Mouse (Mus musculus): ENCODE data around the gene Pde4d. TPM values are rescaled to one million over a fixed set of nuclear protein-coding genes. Genes with fewer than 3 reads are reported as not detected.

The Pde4d gene
- polyA plus RNA-seq, 1 experiment = 34.7 TPM

GRCm38 (mm10) chr13:109374465-109374864 is 924.7 kb downstream of the Pde4d start:
- H3K4me1 ChIP-seq (ENCODE audit: control insufficient read depth, insufficient read depth, low read length) = no peaks in the 10 kb centered on the region
- H3K4me3 ChIP-seq (ENCODE audit: insufficient read depth, low read length) = no peak overlapping the region
- no peak for TF ChIP-seq POLR2A (IDR thresholded peaks at IDR 0.05; ENCODE audit: extremely low read depth, insufficient read depth, low read length)
- TF ChIP-seq CTCF (IDR thresholded peaks at IDR 0.05; ENCODE audit: extremely low read depth, insufficient read depth, low read length) = no peak
- H3K27ac ChIP-seq (ENCODE audit: insufficient read depth, low read length) = no peak overlapping the region

- TF ChIP-seq POLR2A (IDR thresholded peaks at IDR 0.05; ENCODE audit: extremely low read depth, insufficient read depth, low read length) (no peak), CTCF (IDR thresholded peaks at IDR 0.05; ENCODE audit: extremely low read depth, insufficient read depth, low read length) (no peak)
- Histone ChIP-seq H3K4me3 (ENCODE audit: insufficient read depth, low read length) (no peak overlapping the region), H3K27ac (ENCODE audit: insufficient read depth, low read length) (no peak overlapping the region), H3K4me1 (ENCODE audit: control insufficient read depth, insufficient read depth, low read length) (no peaks in the 10 kb centered on the region)
Measured at GRCm38 (mm10) chr13:109376681-109377080, 926.9 kb downstream of the Pde4d start.

GRCm38 (mm10) chr13:109380149-109380548 is 930.4 kb downstream of the Pde4d start:
- Histone ChIP-seq H3K4me3 (ENCODE audit: insufficient read depth, low read length) (no peak overlapping the region), H3K4me1 (ENCODE audit: control insufficient read depth, insufficient read depth, low read length) (no peaks in the 10 kb centered on the region), H3K27ac (ENCODE audit: insufficient read depth, low read length) (no peak overlapping the region)
- TF ChIP-seq POLR2A (IDR thresholded peaks at IDR 0.05; ENCODE audit: extremely low read depth, insufficient read depth, low read length) = no peak
- no peak for TF ChIP-seq CTCF (IDR thresholded peaks at IDR 0.05; ENCODE audit: extremely low read depth, insufficient read depth, low read length)

- H3K27ac ChIP-seq (ENCODE audit: insufficient read depth, low read length) = no peak overlapping the region
- peaks cover 3% of the 10 kb centered on the region for H3K4me1 ChIP-seq (ENCODE audit: control insufficient read depth, insufficient read depth, low read length)
- TF ChIP-seq POLR2A (IDR thresholded peaks at IDR 0.05; ENCODE audit: extremely low read depth, insufficient read depth, low read length) = no peak
- no peak overlapping the region for H3K4me3 ChIP-seq (ENCODE audit: insufficient read depth, low read length)
Measured at GRCm38 (mm10) chr13:109388626-109389220, 939.0 kb downstream of the Pde4d start.

- Histone ChIP-seq H3K4me1 (ENCODE audit: control insufficient read depth, insufficient read depth, low read length) (no peaks in the 10 kb centered on the region), H3K27ac (ENCODE audit: insufficient read depth, low read length) (no peak overlapping the region), H3K4me3 (ENCODE audit: insufficient read depth, low read length) (no peak overlapping the region)
- no peak for TF ChIP-seq CTCF (IDR thresholded peaks at IDR 0.05; ENCODE audit: extremely low read depth, insufficient read depth, low read length)
- no peak for TF ChIP-seq POLR2A (IDR thresholded peaks at IDR 0.05; ENCODE audit: extremely low read depth, insufficient read depth, low read length)
Measured at GRCm38 (mm10) chr13:109402396-109402795, 952.6 kb downstream of the Pde4d start.

GRCm38 (mm10) chr13:109402936-109403335 is 953.2 kb downstream of the Pde4d start:
- H3K4me3 ChIP-seq (ENCODE audit: insufficient read depth, low read length) = no peak overlapping the region
- no peak for TF ChIP-seq POLR2A (IDR thresholded peaks at IDR 0.05; ENCODE audit: extremely low read depth, insufficient read depth, low read length)
- TF ChIP-seq CTCF (IDR thresholded peaks at IDR 0.05; ENCODE audit: extremely low read depth, insufficient read depth, low read length) = no peak
- H3K4me1 ChIP-seq (ENCODE audit: control insufficient read depth, insufficient read depth, low read length) = no peaks in the 10 kb centered on the region
- H3K27ac ChIP-seq (ENCODE audit: insufficient read depth, low read length) = no peak overlapping the region

GRCm38 (mm10) chr13:109406341-109406740 is 956.6 kb downstream of the Pde4d start:
- H3K27ac ChIP-seq (ENCODE audit: insufficient read depth, low read length) = no peak overlapping the region
- H3K4me3 ChIP-seq (ENCODE audit: insufficient read depth, low read length) = no peak overlapping the region
- TF ChIP-seq POLR2A (IDR thresholded peaks at IDR 0.05; ENCODE audit: extremely low read depth, insufficient read depth, low read length) = no peak
- no peak for TF ChIP-seq CTCF (IDR thresholded peaks at IDR 0.05; ENCODE audit: extremely low read depth, insufficient read depth, low read length)
- H3K4me1 ChIP-seq (ENCODE audit: control insufficient read depth, insufficient read depth, low read length) = no peaks in the 10 kb centered on the region

- no peaks in the 10 kb centered on the region for H3K4me1 ChIP-seq (ENCODE audit: control insufficient read depth, insufficient read depth, low read length)
- no peak overlapping the region for H3K27ac ChIP-seq (ENCODE audit: insufficient read depth, low read length)
- TF ChIP-seq CTCF (IDR thresholded peaks at IDR 0.05; ENCODE audit: extremely low read depth, insufficient read depth, low read length) (no peak), POLR2A (IDR thresholded peaks at IDR 0.05; ENCODE audit: extremely low read depth, insufficient read depth, low read length) (no peak)
- H3K4me3 ChIP-seq (ENCODE audit: insufficient read depth, low read length) = no peak overlapping the region
Measured at GRCm38 (mm10) chr13:109407371-109407770, 957.6 kb downstream of the Pde4d start.

- no peak overlapping the region for H3K4me3 ChIP-seq (ENCODE audit: insufficient read depth, low read length)
- H3K4me1 ChIP-seq (ENCODE audit: control insufficient read depth, insufficient read depth, low read length) = no peaks in the 10 kb centered on the region
- TF ChIP-seq CTCF (IDR thresholded peaks at IDR 0.05; ENCODE audit: extremely low read depth, insufficient read depth, low read length) (no peak), POLR2A (IDR thresholded peaks at IDR 0.05; ENCODE audit: extremely low read depth, insufficient read depth, low read length) (no peak)
- H3K27ac ChIP-seq (ENCODE audit: insufficient read depth, low read length) = no peak overlapping the region
Measured at GRCm38 (mm10) chr13:109420426-109420825, 970.7 kb downstream of the Pde4d start.

GRCm38 (mm10) chr13:109424906-109425305 is 975.2 kb downstream of the Pde4d start:
- H3K4me3 ChIP-seq (ENCODE audit: insufficient read depth, low read length) = no peak overlapping the region
- H3K4me1 ChIP-seq (ENCODE audit: control insufficient read depth, insufficient read depth, low read length) = peaks cover 2% of the 10 kb centered on the region; the same call in 1 of the 2 replicates
- H3K27ac ChIP-seq (ENCODE audit: insufficient read depth, low read length) = no peak overlapping the region
- TF ChIP-seq CTCF (IDR thresholded peaks at IDR 0.05; ENCODE audit: extremely low read depth, insufficient read depth, low read length) (no peak), POLR2A (IDR thresholded peaks at IDR 0.05; ENCODE audit: extremely low read depth, insufficient read depth, low read length) (no peak)
